Mouse (Mus musculus): ENCODE results near the gene Cdc6.
A peak's percentile ranks its signal among the peaks of the same experiment; 100 is the strongest.

Gene Cdc6

GRCm38 (mm10) chr11:98945605-98945977 lies 38.0 kb downstream of the Cdc6 start:
- no peak for DNase-seq

GRCm38 (mm10) chr11:98947969-98948569 lies 40.5 kb downstream of the Cdc6 start:
- DNase-seq, result no peak

DNA sequence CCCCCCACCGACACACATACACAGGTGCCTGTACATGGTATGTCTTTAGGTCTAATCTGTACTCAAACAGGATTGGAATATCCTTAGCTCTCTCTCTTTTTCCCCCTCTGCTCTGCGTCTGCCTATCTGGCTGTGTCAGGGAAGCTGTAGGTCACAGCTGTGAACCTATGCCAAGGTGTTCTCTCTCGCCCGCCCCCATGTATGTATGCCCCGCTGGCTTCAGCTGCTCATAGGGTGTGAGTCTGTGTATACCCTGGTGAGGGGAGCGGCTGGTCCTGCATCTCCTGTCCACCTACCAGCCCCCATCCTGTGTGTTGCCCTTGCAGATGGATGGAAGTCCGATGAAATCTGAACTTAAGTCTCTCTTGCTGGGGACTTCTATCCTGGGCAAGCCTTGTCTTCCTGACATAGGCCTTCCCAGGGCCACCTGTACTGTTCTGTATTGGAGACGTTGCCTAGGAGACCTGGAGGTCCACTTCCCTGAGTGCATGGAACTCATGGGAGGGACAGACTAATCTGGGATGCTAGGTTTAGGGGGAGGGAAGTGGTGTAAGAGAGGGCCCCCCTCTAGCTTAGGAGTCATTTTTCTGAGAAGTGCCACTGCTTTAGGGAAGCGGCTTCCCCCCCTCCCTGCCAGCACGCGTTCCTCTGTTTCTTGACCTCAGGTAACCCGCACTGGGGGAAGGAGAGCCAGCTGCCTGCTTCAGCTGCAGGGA lies 41.8 kb downstream of the Cdc6 start:
- DNase-seq, result no peak

- no peak for DNase-seq
Measured at GRCm38 (mm10) chr11:98949958-98950460, 42.4 kb downstream of the Cdc6 start.

DNA sequence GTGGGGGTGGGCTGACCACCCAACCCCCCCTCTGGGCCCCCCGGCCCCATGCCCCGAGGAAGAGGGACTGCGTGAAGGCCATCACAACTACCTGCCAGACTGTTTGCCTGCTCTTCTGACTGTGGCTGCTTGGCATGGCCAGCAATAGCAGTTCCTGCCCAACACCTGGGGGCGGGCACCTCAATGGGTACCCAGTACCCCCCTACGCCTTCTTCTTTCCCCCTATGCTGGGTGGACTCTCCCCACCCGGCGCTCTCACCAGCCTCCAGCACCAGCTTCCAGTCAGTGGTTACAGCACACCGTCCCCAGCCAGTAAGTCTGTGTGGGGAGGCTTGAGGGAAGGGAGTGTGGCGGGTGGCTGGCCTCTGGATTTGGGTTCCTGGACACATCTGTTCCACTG lies 42.9 kb downstream of the Cdc6 start:
- DNase-seq, result no peak

DNA sequence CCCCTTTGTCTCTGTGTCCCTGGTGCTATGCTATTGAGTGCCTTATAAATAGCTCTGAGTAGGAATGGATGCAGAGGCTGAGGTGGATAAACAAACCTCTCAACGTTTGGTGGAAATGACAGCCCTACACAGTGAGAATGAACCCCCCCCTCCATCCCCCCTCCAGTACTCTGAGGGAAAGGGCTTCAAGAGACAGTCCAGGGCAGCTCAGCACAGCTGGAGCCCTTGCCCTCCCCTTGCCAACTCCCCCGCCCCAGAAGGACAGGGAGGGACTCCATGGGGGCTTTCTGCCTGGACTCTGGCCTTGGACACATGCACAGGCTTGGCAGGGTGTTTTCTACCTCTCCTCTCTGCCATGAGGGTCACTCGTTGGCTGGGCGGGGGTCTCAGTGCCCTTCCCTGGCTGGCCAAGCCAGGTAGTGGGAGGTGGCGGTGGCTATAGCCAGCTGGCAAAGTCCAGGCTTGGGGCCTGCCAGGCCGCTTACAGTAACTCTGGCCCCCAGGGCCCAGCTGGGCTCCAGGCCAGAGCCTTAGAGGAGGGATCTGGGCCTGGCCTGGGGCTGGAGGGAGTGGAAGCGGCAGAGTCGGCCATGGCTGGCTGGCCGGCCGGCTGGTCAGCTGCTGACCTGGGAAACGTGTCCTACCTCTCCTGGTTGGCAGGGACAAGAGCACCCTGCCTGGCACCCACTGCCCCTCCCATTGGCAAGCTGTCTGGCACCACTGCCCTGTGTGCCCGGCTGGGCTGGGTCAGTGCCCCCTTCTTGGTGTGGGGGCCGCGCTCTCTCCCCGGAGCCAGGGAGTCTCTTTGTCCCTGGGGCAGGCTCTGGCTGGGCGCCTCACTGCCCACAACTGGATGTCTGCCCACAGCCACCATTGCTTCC lies 43.7 kb downstream of the Cdc6 start:
- peak; percentile 82 for DNase-seq

- DNase-seq, result no peak
Measured at GRCm38 (mm10) chr11:98952111-98952510, 44.5 kb downstream of the Cdc6 start.

GRCm38 (mm10) chr11:98952736-98953135 lies 45.1 kb downstream of the Cdc6 start:
- DNase-seq, result no peak

DNA sequence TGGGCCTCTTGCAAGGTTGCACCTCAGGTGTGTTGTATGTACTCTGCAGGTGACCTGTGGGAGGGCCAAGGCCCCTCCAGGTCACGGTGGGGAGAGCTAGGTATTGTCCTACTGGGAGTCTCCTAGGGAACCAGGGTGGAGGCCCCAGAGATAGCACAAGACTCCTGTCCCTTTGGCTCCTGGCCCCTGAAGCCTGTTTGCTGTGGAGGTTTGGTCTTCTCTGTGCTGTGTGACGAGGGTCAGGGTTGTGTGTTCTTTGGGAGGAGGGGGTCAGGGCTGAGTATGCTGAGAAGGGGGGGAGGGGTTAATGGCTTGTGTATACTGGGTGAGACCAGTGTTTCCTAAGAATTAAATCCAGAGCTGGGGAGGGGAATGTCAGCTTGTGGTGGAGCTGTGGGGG lies 45.8 kb downstream of the Cdc6 start:
- DNase-seq, result no peak

GRCm38 (mm10) chr11:98953835-98954320 lies 46.3 kb downstream of the Cdc6 start:
- DNase-seq, result no peak

- peak; percentile 89 for DNase-seq
Measured at GRCm38 (mm10) chr11:98954373-98954772, 46.8 kb downstream of the Cdc6 start.

DNA sequence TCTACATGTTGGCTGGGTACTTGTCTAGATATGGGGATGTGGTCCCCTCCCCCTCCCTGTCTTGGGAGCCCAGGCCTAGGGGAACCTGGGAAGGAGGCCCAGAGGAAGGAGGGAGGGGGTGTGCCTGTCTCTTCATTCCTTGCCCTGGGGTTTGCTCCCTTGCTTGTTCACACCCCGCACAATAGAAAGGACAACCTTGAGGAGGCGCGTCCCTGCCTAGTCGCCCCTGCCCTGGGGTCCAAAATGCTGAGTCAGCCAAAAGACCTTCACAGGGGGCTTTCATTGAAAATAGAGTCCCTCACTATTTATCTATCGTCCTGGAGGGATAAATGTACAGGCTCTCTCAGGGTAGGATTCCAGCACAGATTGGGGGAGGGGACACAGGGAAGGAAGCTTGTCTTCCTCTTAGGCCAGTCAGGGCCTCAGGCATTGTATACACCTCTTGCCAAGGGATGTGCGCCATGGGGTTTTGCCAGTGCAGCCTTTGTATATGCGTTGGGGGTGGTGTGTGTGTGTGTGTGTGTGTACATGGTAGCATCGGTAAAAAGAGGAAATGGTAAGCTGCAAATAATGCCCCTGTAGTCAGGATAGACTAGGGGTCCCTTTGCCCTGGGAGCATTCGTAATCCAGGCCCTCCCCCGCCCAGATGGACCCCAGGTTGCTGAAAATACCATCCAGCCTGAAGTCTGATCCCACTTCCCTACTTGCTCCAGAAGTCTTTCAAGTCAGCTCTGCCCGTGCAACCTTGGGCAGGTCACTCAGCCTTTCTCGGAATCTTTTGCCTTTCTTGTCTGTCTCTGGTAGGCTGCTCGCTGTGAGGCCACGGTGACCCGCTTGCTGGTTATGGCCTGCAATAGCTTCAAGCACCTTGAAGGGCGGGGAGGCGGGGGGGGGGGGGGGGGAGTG lies 47.5 kb downstream of the Cdc6 start:
- DNase-seq, result no peak

DNA sequence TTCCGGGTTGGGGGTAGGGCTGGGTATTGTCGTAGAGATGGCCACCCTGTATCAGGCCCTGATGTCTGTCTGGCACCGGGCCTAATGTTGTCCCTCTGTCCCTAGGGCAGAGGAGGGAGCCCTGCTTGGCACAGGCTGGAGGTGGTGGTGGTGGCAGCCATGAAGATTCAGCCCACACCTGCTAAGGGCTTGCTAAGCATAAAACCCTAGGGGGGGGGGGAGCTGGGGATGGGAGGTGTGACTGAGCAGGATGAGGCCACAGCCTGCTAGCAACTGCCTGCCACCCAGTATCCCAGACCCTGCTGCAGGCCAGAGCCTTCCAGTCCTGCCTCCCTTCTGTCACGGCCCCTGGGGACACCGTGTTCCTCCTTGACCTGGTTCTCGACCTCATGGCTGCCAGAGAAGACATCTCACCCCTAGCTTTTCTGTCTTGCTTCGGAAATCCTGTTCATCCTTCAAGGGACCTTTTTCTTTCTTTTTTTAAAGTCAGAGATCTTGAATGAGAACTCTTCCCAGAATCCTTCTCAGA lies 48.2 kb downstream of the Cdc6 start:
- DNase-seq, result no peak

GRCm38 (mm10) chr11:98956340-98956739 lies 48.7 kb downstream of the Cdc6 start:
- DNase-seq, result no peak

DNA sequence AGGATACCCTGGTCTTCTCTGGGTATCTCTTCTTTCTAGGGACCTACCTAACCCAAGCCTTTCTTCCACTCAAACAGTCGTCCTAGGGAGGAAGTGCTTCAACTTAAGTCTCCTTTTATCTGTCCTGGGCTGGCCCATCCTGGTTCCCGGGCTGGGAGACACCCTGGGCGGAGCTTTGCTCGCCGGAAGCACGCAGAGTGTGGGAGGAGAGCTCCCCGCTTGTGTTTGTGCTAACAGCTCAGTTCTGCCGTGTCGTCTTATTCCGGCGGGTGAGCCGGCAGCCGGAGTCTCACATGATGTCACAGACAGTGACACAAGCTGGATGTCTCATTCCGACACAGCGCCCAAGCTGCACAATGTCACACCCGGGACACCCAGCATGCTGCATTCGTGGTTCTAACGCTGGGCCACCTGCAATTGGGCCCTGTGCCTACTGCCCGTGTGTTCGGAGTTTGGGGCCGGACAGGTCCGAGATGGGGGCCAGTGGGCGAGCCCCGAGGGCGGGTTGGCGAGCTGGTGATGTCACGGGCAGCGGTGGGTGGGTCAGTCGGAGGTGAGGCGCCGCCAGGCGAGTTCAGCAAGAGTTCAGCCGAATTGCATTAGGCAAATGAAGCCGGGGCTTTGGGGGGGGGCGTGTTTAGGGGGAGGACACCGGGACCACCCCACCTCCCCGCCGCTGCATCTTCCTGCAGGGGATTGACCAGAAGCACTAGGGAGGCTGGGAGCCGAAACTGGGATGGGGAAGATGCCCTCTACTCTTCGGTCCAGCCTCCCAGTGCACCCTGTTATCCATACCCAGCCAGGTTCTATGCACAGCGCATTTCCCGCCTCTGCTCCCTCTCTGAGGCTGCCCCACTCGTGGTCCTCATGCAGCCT lies 52.1 kb downstream of the Cdc6 start:
- peak; percentile 89 for DNase-seq

DNA sequence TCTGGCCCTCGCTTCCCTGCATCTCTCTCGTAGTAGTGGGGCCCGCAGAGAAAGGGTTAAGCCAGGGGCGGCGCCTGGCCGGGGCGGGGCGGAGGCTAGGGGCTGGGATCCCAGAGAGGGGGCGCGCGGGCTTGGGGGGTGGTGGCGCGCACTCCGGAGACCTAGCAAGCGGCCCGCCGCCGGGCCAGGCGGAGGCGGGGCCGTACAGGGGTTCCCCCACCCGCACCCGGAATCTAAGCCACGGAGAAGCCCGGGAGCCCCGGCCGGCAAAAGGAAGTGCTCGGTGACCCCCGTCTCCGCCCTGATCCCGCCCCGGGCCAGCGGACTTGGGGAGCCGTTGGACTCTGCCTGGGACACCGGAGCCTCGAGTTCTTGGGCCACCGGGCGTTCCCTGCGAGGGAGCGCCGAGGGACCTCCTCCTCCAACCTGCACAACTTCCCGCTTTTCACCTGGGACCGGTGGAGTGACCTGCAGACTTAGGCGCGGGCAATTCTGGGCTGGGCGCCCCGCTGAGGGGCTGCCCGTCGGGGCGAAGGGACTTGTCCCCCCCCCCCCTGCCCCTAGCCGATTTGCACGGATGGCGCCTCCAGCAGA lies 52.8 kb downstream of the Cdc6 start:
- peak; percentile 89 for DNase-seq

DNA sequence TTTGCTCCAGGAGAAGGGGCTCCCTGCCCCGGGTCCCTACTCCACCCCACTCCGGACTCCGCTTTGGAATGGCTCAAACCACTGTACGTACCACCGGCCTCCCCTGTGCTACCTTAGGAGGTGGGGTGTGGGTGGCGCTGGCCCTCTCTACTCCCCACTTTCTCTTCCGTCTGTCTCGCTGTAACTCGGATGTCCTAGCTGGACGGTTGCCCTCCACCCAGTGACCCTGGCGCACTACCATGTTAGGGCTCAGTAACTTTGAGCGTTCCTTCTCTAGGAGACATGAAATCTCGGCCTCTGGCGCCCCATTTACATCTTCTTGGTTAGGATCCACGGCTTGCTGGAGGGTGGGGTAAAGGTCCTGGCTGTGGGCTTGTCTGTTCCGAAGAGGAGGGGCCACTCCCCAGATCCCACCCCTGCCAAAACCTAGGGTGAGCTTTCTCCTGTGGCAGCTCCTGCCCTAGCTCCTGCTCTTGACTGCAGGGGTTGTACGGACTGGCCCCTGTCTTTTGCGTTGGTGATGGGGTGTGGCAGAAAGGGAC lies 53.5 kb downstream of the Cdc6 start:
- no peak for DNase-seq

DNA sequence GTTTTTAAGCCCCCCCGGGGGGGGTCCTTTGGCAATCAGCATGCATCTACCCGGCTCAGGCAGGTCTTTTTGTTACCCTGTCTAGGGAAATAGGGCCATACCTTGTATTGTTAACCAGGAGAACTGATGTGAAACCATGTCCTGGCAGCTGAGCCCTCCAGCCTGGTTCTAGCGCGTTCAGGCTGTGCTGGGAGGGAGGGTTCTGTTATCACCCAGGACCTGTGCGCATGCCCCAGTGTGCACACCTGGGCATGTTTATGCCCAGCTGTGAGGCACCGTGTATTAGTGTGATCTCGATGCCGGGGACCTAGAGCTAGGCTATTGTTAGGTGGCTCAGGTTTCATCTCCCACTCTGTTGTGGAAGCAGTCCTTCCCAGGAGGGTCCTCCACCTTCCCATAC lies 54.2 kb downstream of the Cdc6 start:
- DNase-seq, result no peak

- DNase-seq, result no peak
Measured at GRCm38 (mm10) chr11:98962421-98963095, 55.0 kb downstream of the Cdc6 start.
